Mouse (Mus musculus) heart, adult 2 months (tissue): ENCODE data around the gene Gas2l1. TPM values are rescaled to one million over a fixed set of nuclear protein-coding genes. Genes with fewer than 3 reads are reported as not detected.

Experiments
- DNase-seq, 2 experiments: peaks; one replicate each; pipeline ENCODE4 v3.0.0; 2021
- H3K27ac ChIP-seq: fragments of 200-600 bp; 2 replicates; pipeline ENCODE4 v1.8.1; 2022
- H3K27me3 ChIP-seq: fragments of 200-500 bp; 2 replicates; pipeline ENCODE4 v1.6.1; 2012; ENCODE audit warnings: mild to moderate bottlenecking, low read length, inconsistent platforms, mixed read lengths; ENCODE audit not compliant: control insufficient read depth, insufficient read depth
- H3K36me3 ChIP-seq: fragments of 200-500 bp; 2 replicates; pipeline ENCODE4 v1.6.1; 2012; ENCODE audit warnings: low read length, inconsistent platforms; ENCODE audit not compliant: control insufficient read depth, insufficient read depth
- H3K4me1 ChIP-seq: fragments of 200-500 bp; 2 replicates; pipeline ENCODE4 v1.6.1; 2011; ENCODE audit warnings: low read length; ENCODE audit not compliant: control insufficient read depth, insufficient read depth
- H3K4me3 ChIP-seq: fragments of 200-600 bp; 2 replicates; pipeline ENCODE4 v1.8.1; 2022
- H3K79me2 ChIP-seq: fragments of 200-500 bp; replicated peaks from 2 replicates; pipeline ENCODE4 v1.6.1; 2012; ENCODE audit warnings: mild to moderate bottlenecking, inconsistent platforms, low read length, moderate library complexity, mixed read lengths; ENCODE audit not compliant: control insufficient read depth, insufficient read depth
- H3K9ac ChIP-seq: fragments of 200-500 bp; 2 replicates; pipeline ENCODE4 v1.6.1; 2012; ENCODE audit warnings: low read depth, mild to moderate bottlenecking, control low read depth, inconsistent platforms, low read length, mixed read lengths
- CTCF ChIP-seq: fragments of 200-600 bp; IDR thresholded peaks from 2 replicates; pipeline ENCODE4 v1.8.1; 2022; ENCODE audit warnings: antibody characterized with exemption, mild to moderate bottlenecking, moderate library complexity
- EP300 ChIP-seq: fragments of 200-500 bp; IDR thresholded peaks from 2 replicates; pipeline ENCODE4 v1.6.1; 2011; ENCODE audit warnings: low read depth, low read length, control low read depth; ENCODE audit not compliant: insufficient read depth
- POLR2A ChIP-seq: fragments of 200-500 bp; IDR thresholded peaks from 2 replicates; pipeline ENCODE4 v1.6.1; 2011; ENCODE audit warnings: mild to moderate bottlenecking, low read depth, low read length, control low read depth; ENCODE audit not compliant: insufficient read depth
- WGBS: fragments of 180-500 bp; shearing (Covaris S2); methylation state at CpG from one replicate; pipeline ENCODE4 v1.1.7; 2018; 5-methylcytosine and 5-hydroxymethylcytosine counted together
- intact Hi-C: fragments of 180-260 bp; cut with DNase I; formaldehyde crosslinking; loops from one replicate; pipeline ENCODE4 v1.15.1; 2025
- polyA plus RNA-seq: library from polyadenylated mRNA; depleted of rRNA; stranded (reverse); fragments of >200 nt; gene quantifications from 2 replicates; pipeline ENCODE4 v1.2.3, GENCODE M21; 2012
- total RNA-seq, 2 experiments: library from RNA; stranded (reverse); gene quantifications; 2 replicates each; pipeline ENCODE4 v1.2.3; 2021

The Gas2l1 gene
- total and polyA plus RNA-seq, 3 experiments: 18.2 to 27.9 (median 21.0) TPM

- Histone ChIP-seq H3K9ac (no peak overlapping the region), H3K4me3 (no peak overlapping the region), H3K4me1 (peaks cover 2% of the 10 kb centered on the region; the same call in 1 of the 2 replicates), H3K27me3 (no peaks in the 10 kb centered on the region), H3K36me3 (no peaks in the 10 kb centered on the region), H3K27ac (no peak overlapping the region), H3K79me2 (no peaks in the 10 kb centered on the region)
- 87% methylated on average over 4 of the region's 4 CpGs for WGBS
- intact Hi-C loops: no loop called here
- TF ChIP-seq EP300: no peak
- TF ChIP-seq CTCF: no peak
- no peak for TF ChIP-seq POLR2A
- DNase-seq: no peak
These were observed 29.7 kb downstream of the Gas2l1 start for GRCm38 (mm10) chr11:5035421-5035820.

DNA sequence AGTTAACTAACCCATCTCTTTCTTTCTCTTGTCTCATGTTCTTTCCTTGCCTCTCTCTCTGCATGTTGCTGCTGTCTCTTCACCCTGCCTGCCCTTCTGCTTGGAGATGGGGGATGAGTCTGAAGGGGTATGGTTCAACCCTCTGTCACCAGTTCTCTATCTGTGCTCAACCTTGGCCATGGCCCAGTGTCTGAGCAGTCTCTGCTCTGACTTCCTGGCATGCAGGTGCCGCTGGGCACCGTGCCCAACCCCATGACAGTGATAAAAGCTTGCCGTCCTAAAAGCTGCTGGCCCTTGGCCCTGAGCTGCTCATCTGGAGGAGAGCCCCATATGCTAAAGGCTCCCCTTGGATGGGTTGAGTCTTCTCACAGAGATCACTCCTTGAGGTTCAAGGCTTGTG, 32.0 kb downstream of the Gas2l1 start:
- Histone ChIP-seq H3K4me1 (peaks cover 2% of the 10 kb centered on the region; the same call in 1 of the 2 replicates), H3K27ac (no peak overlapping the region), H3K36me3 (no peaks in the 10 kb centered on the region), H3K27me3 (no peaks in the 10 kb centered on the region), H3K9ac (no peak overlapping the region), H3K79me2 (no peaks in the 10 kb centered on the region), H3K4me3 (no peak overlapping the region)
- no peak for TF ChIP-seq CTCF
- TF ChIP-seq POLR2A: no peak
- TF ChIP-seq EP300: peak; percentile 69; the same call in 1 of the 2 replicates
- intact Hi-C loops: no loop called here
- WGBS: 48% methylated on average over 3 of the region's 3 CpGs
- peak; percentile 71 to 81 for DNase-seq

GRCm38 (mm10) chr11:5032706-5033105, 32.4 kb downstream of the Gas2l1 start:
- WGBS: 85% methylated on average over 10 of the region's 10 CpGs
- Histone ChIP-seq H3K4me3 (no peak overlapping the region), H3K4me1 (peaks cover 2% of the 10 kb centered on the region; the same call in 1 of the 2 replicates), H3K27me3 (no peaks in the 10 kb centered on the region), H3K9ac (no peak overlapping the region), H3K27ac (no peak overlapping the region), H3K36me3 (no peaks in the 10 kb centered on the region), H3K79me2 (no peaks in the 10 kb centered on the region)
- DNase-seq: no peak
- TF ChIP-seq POLR2A: no peak
- intact Hi-C loops: no loop called here

- Histone ChIP-seq H3K4me1 (no peaks in the 10 kb centered on the region; the same call in 1 of the 2 replicates), H3K36me3 (no peaks in the 10 kb centered on the region), H3K27me3 (no peaks in the 10 kb centered on the region), H3K27ac (no peak overlapping the region), H3K4me3 (no peak overlapping the region), H3K79me2 (no peaks in the 10 kb centered on the region), H3K9ac (no peak overlapping the region)
- TF ChIP-seq EP300: no peak
- TF ChIP-seq CTCF: no peak
- no peak for TF ChIP-seq POLR2A
- intact Hi-C loops: no loop called here
- 94% methylated on average over 7 of the region's 7 CpGs for WGBS
- DNase-seq: no peak
These were observed 36.9 kb downstream of the Gas2l1 start for GRCm38 (mm10) chr11:5028228-5028627.

DNA sequence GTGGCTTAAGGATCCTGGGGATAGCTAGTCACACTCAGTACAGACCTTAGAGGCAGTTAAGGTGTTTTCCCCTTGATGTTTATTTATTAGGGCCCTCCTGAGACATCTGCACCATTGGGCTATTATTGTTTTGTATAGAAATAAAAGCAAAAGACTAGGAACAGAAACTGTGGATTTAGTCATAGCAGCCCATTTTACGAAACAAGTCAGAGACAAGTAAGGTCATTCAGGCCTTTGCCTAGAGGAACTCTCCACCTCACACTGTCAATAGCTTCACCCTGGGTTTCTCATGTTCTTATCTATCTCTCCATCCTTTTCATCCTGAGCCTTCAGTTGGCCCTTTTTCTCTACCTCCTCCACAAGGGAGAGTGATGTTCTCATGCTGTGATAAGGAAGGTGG, 40.0 kb downstream of the Gas2l1 start:
- no peaks in the 10 kb centered on the region for H3K4me1 ChIP-seq
- no peak for DNase-seq
- TF ChIP-seq CTCF: no peak
- no peak for TF ChIP-seq EP300
- TF ChIP-seq POLR2A: no peak
- H3K27ac ChIP-seq: no peak overlapping the region
- no peak overlapping the region for H3K9ac ChIP-seq
- WGBS: 93% methylated on average over 1 of the region's 1 CpGs
- no peaks in the 10 kb centered on the region for H3K36me3 ChIP-seq
- intact Hi-C loops: no loop called here
- H3K27me3 ChIP-seq: no peaks in the 10 kb centered on the region
- no peak overlapping the region for H3K4me3 ChIP-seq
- H3K79me2 ChIP-seq: no peaks in the 10 kb centered on the region

- H3K4me3 ChIP-seq: no peak overlapping the region
- H3K27me3 ChIP-seq: no peaks in the 10 kb centered on the region
- intact Hi-C loops: no loop called here
- H3K4me1 ChIP-seq: no peaks in the 10 kb centered on the region; the same call in 1 of the 2 replicates
- TF ChIP-seq CTCF (peak; percentile 50), POLR2A (no peak), EP300 (no peak)
- no peak overlapping the region for H3K9ac ChIP-seq
- H3K36me3 ChIP-seq: peaks cover 3% of the 10 kb centered on the region
- no peak for DNase-seq
- 57% methylated on average over 6 of the region's 6 CpGs for WGBS
- H3K27ac ChIP-seq: no peak overlapping the region
- H3K79me2 ChIP-seq: no peaks in the 10 kb centered on the region
These were observed 47.6 kb downstream of the Gas2l1 start for GRCm38 (mm10) chr11:5017506-5017905.
